Mouse (Mus musculus) macrophage (primary cell): Measurements from ENCODE around the gene Gm5128. TPM values are rescaled to one million over a fixed set of nuclear protein-coding genes. Genes with fewer than 3 reads are reported as not detected.
"Not testable (repeated sequence)": the region's sequence is repeated elsewhere in the genome, so short reads cannot be mapped to it uniquely, and the experiment has no call there.

Source experiments
- H3K27ac ChIP-seq: fragments of 350-480 bp; formaldehyde crosslinking; 2 replicates; pipeline ENCODE4 v1.9.0; 2021
- H3K36me3 ChIP-seq: fragments of 350-480 bp; formaldehyde crosslinking; 2 replicates; pipeline ENCODE4 v1.9.0; 2021; ENCODE audit errors: inconsistent target
- H3K4me3 ChIP-seq: fragments of 350-480 bp; formaldehyde crosslinking; 2 replicates; pipeline ENCODE4 v1.9.0; 2021; ENCODE audit errors: inconsistent target
- H3K79me2 ChIP-seq: fragments of 350-480 bp; formaldehyde crosslinking; 2 replicates; pipeline ENCODE4 v1.9.0; 2021; ENCODE audit errors: inconsistent target
- WGBS: methylation state at CpG from one replicate; pipeline ENCODE4 v1.1.7; 2026; ENCODE audit warnings: inconsistent platforms; ENCODE audit not compliant: missing documents; 5-methylcytosine and 5-hydroxymethylcytosine counted together
- polyA plus RNA-seq: library from polyadenylated mRNA; stranded (reverse); fragments of 250-400 nt; gene quantifications from 3 replicates; pipeline ENCODE4 v1.2.4, GENCODE M21; 2018; ENCODE audit warnings: inconsistent platforms
- total RNA-seq, 78 experiments: library from RNA; depleted of rRNA; stranded (reverse); fragments of 250-400 nt; gene quantifications; 1 replicate in 9 of 78; 2 replicates in 24 of 78; 3 replicates in 43 of 78; 4 replicates in 2 of 78; pipeline ENCODE4 v1.2.4; 2018; ENCODE audit warnings: inconsistent platforms in 56 of 78

Gene Gm5128
- total RNA-seq (2018; cell fraction: chromatin; rRNA removed) = not detected
- not detected for total RNA-seq (2018; cell fraction: cytosol; rRNA removed)
- total RNA-seq (2018; cell fraction: nucleus; rRNA removed) = not detected
- polyA plus RNA-seq = not detected in 3 replicates

DNA sequence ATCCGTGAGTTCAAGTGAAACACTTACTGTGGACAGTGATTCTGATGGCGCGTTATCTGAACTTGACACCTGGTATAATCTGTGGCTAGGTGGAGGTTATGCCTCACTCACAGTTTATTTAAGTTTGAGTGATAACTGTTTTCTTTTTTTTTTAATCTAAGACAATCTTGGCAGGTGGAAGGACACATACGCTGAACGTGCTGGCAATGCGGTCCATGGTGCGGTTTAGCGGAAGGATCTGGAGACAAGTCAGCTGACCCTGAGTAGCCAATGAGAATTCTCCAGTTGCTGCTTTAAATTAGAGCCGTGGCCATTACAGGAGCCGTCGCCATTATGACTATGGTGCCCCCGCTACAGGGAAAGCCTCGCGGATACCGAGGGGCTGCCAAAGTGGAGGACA is at the start of gene Gm5128:
Gene Gm5128 (plus strand): TSS at position 301 of the 400 bp plus-strand sequence.
- H3K4me3 ChIP-seq, H3K27ac ChIP-seq, H3K36me3 ChIP-seq, H3K79me2 ChIP-seq: not testable (repeated sequence)
- WGBS = no CpG with 5 or more reads among the region's 15 CpGs

- not testable (repeated sequence) for H3K27ac ChIP-seq, H3K36me3 ChIP-seq, H3K79me2 ChIP-seq, H3K4me3 ChIP-seq
- WGBS = no CpG with 5 or more reads among the region's 6 CpGs
Observed at GRCm38 (mm10) chrX:135360685-135361084, 12.4 kb upstream of the Gm5128 start.

DNA sequence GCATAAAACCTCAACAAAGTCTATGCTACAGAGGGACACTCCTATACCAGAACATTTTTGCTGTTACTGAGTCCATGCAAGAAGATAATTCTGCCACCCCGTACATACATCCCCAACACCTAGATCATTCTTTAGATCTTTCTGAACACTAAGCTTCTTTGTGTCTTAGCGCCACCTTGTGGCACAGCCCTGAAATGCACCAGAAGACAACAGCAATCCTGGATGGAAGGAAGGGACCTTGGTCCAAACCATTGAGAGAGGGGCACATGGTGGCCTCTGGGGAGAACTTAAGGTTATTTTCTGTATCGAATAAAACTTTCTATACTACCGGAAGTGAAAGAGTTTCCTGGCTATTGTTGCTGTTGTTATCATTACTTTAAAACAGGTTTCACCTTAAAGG is 11.1 kb upstream of the Gm5128 start:
- no CpG with 5 or more reads among the region's 4 CpGs for WGBS
- H3K36me3 ChIP-seq = not testable (repeated sequence)

DNA sequence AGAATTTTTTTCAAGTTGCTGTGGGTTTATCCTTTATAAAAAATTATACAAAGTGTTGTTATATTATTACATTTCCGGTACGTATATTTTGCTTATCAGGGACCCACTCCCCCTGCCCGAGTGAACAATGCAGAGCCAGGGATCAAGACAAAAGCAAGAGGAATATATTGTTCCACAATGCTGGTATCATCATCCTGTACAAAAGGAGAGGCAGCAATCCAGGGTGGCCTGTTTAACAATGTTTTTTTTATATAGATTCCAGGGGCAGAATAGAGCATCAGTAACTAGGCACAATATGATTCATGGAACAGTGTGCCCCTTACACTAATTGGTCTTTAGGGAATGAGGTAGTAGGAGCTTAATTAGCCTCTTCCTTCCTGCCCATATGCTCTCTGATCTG is 30.5 kb downstream of the Gm5128 start:
- H3K79me2 ChIP-seq, H3K4me3 ChIP-seq, H3K36me3 ChIP-seq, H3K27ac ChIP-seq: not testable (repeated sequence)
- WGBS = no CpG with 5 or more reads among the region's 3 CpGs

More for the DNA sequence above, 11.1 kb upstream of the Gm5128 start:
- not testable (repeated sequence) for H3K79me2 ChIP-seq, H3K4me3 ChIP-seq, H3K27ac ChIP-seq

GRCm38 (mm10) chrX:135421203-135421602 is 48.1 kb downstream of the Gm5128 start:
- WGBS = 29% methylated on average over 3 of the region's 7 CpGs

GRCm38 (mm10) chrX:135421824-135422223 is 48.7 kb downstream of the Gm5128 start:
- H3K36me3 ChIP-seq, H3K4me3 ChIP-seq, H3K27ac ChIP-seq, H3K79me2 ChIP-seq: not testable (repeated sequence)

More at GRCm38 (mm10) chrX:135421203-135421602, 48.1 kb downstream of the Gm5128 start:
- not testable (repeated sequence) for H3K27ac ChIP-seq, H3K4me3 ChIP-seq, H3K79me2 ChIP-seq, H3K36me3 ChIP-seq

DNA sequence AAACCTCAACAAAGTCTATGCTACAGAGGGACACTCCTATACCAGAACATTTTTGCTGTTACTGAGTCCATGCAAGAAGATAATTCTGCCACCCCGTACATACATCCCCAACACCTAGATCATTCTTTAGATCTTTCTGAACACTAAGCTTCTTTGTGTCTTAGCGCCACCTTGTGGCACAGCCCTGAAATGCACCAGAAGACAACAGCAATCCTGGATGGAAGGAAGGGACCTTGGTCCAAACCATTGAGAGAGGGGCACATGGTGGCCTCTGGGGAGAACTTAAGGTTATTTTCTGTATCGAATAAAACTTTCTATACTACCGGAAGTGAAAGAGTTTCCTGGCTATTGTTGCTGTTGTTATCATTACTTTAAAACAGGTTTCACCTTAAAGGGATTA is 49.4 kb downstream of the Gm5128 start:
- WGBS = no CpG with 5 or more reads among the region's 4 CpGs
- not testable (repeated sequence) for H3K27ac ChIP-seq, H3K79me2 ChIP-seq

More for the DNA sequence above, 49.4 kb downstream of the Gm5128 start:
- H3K36me3 ChIP-seq, H3K4me3 ChIP-seq: not testable (repeated sequence)

Other genes starting within 250 kb of the Gm5128 start
- gene Gm15023, start 195.7 kb upstream of the Gm5128 start, polyA plus RNA-seq = not detected in 3 replicates
- not detected in 3 replicates for gene Tceal6, start 162.6 kb upstream of the Gm5128 start, polyA plus RNA-seq
- not detected in 3 replicates for gene Pramel3, start 71.0 kb upstream of the Gm5128 start, polyA plus RNA-seq
- gene Gm7903, start 60.6 kb downstream of the Gm5128 start, polyA plus RNA-seq = not detected in 3 replicates
- not detected in 3 replicates for gene AV320801, start 121.3 kb downstream of the Gm5128 start, polyA plus RNA-seq
- not detected in 3 replicates for gene Nxf7, start 225.5 kb downstream of the Gm5128 start, polyA plus RNA-seq